Mouse (Mus musculus) heart, embryonic 11.5 days (tissue): ENCODE data around the gene Sbf1. TPM values are rescaled to one million over a fixed set of nuclear protein-coding genes. Genes with fewer than 3 reads are reported as not detected.

Experiments used
- ATAC-seq: fragments of 200-750 bp; cut with Nextera tagmentation; replicated peaks from 2 replicates; pipeline ENCODE4 v1.8.0; 2017; ENCODE audit warnings: moderate library complexity; ENCODE audit not compliant: insufficient number of reproducible peaks, low FRiP score, low TSS enrichment
- H3K27ac ChIP-seq: fragments of 300-500 bp; sonication (generic); 2 replicates; pipeline ENCODE4 v1.5.1; 2014; ENCODE audit warnings: mild to moderate bottlenecking, low read depth, low read length
- H3K27me3 ChIP-seq: fragments of 300-500 bp; sonication (generic); 2 replicates; pipeline ENCODE4 v1.6.1; 2014; ENCODE audit warnings: mild to moderate bottlenecking, low read length, mixed read lengths; ENCODE audit not compliant: control insufficient read depth, insufficient read depth
- H3K36me3 ChIP-seq: fragments of 300-500 bp; sonication (generic); 2 replicates; pipeline ENCODE4 v1.6.1; 2014; ENCODE audit warnings: mild to moderate bottlenecking, low read length, moderate library complexity, mixed read lengths; ENCODE audit not compliant: control insufficient read depth, insufficient read depth
- H3K4me1 ChIP-seq: fragments of 300-500 bp; sonication (generic); 2 replicates; pipeline ENCODE4 v1.6.1; 2014; ENCODE audit warnings: low read length; ENCODE audit not compliant: control insufficient read depth, insufficient read depth
- H3K4me2 ChIP-seq: fragments of 300-500 bp; sonication (generic); 2 replicates; pipeline ENCODE4 v1.6.1; 2014; ENCODE audit warnings: mild to moderate bottlenecking, moderate library complexity
- H3K4me3 ChIP-seq: fragments of 300-500 bp; sonication (generic); 2 replicates; pipeline ENCODE4 v1.5.1; 2014; ENCODE audit warnings: low read depth, low read length
- H3K9ac ChIP-seq: fragments of 300-500 bp; sonication (generic); 2 replicates; pipeline ENCODE4 v1.6.1; 2014; ENCODE audit warnings: mild to moderate bottlenecking, low read depth, low read length, moderate library complexity
- H3K9me3 ChIP-seq: fragments of 300-500 bp; sonication (generic); replicated peaks from 2 replicates; pipeline ENCODE4 v1.6.1; 2016; ENCODE audit warnings: low read length; ENCODE audit not compliant: control insufficient read depth
- WGBS: fragments of 180-500 bp; shearing (Covaris S2); extraction: QIAGEN DNeasy Blood & Tissue Kit; methylation state at CpG from one replicate; pipeline ENCODE4 v1.1.7; 2014; ENCODE audit not compliant: insufficient replicate concordance; 5-methylcytosine and 5-hydroxymethylcytosine counted together
- polyA plus RNA-seq: library from polyadenylated mRNA; unstranded; fragments of >200 nt; fragmentation: Nextera tagmentation; extraction: Ambion mirVana; gene quantifications from 2 replicates; pipeline ENCODE4 v1.2.1, GENCODE M21; 2014

Gene Sbf1
- polyA plus RNA-seq, 1 experiment from 2014 or later = 50.8 TPM

DNA sequence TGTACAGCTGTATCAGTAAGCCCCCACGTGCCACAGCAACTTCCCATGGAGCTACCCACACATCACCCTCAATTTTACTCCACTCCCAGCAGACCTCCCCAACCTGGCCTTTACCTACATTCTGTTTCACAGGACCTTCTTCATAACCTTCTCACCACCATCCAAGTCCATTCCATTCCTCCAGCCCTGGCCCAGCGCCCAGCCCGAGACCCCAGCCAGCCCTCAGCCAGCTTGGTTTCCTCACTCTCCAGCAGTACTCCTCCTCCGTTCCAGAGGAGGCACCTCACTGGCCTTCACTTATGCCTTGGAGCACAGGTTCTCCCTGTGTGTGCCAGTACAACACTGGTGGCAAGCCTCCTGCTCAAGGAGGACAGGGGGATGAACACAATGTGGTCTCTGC is 1.8 kb downstream of the Sbf1 start:
- peaks cover 14% of the 10 kb centered on the region for H3K4me1 ChIP-seq
- no peaks in the 10 kb centered on the region for H3K9me3 ChIP-seq
- peak overlapping the region; percentile 73; the same call in 1 of the 2 replicates for H3K4me2 ChIP-seq
- ATAC-seq = no peak
- H3K9ac ChIP-seq = 0 out of 2 replicates have a peak overlapping the region, but pooled peaks have one; percentile 28
- H3K4me3 ChIP-seq = no peak overlapping the region
- no peaks in the 10 kb centered on the region for H3K27me3 ChIP-seq
- no peak overlapping the region for H3K27ac ChIP-seq
- WGBS = 78% methylated on average over 4 of the region's 4 CpGs
- no peaks in the 10 kb centered on the region; the same call in 1 of the 2 replicates for H3K36me3 ChIP-seq

DNA sequence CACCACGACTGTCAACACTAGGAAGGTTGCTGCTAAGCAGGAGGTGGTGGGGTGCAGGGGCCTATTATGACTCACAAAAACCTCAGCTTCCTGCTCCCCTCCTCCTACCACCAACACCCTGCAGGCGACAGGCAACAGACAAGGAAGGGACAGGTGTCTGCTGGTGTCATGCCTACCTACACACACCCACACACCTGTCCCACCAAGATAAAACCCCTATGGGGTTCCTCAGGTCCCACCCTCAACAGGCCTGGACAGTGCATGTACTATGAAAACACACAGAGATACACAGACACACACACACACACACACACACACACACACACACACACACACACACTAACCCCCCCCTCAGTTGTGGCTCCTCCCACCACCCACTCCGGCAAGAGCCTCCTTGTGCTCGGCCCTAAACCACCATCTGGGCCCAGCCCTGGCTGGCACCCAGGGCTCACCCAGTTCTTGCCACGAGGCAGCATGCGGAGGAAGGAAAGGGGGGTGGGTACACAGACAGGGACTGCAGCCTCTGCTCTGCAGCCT is 5.1 kb downstream of the Sbf1 start:
- Histone ChIP-seq H3K36me3 (peaks cover 8% of the 10 kb centered on the region), H3K9me3 (no peaks in the 10 kb centered on the region), H3K4me3 (no peak overlapping the region), H3K4me2 (no peak overlapping the region), H3K9ac (no peak overlapping the region), H3K27ac (no peak overlapping the region), H3K27me3 (no peaks in the 10 kb centered on the region), H3K4me1 (peaks cover 14% of the 10 kb centered on the region)
- ATAC-seq = no peak
- WGBS = 83% methylated on average over 6 of the region's 6 CpGs

DNA sequence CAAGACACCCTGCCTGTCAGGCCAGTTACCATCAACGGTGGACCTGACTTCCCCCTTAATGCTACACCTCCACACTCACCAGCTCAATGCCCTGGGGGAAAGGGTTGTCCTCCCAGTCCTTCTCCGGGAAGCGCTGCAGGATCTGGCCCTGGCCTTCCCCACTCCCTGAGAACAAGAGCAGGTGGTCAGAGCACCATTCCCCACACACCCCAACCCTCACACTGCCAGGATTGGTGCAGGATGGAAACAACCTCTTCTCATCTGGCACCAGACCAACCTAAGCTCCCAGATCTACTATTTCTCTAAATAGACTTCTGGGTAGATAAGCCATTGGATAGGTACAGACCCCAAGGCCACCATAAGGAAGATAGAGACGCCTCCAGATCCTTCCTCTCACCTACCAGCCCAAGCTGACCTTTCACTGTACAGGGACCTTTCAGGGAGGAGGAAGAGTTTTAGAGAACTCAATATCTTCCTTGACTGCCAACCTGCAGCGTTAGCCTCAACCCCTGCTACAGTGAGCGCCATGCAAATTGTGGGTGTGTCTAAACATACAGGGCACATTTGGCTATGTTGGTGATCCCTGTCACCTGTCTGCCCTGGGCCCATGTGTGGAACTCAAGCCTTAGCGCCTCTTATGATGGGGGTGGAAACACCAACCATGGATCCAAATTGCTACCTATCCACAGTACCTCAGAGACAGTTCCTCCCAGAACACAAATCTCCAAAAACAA is 6.5 kb downstream of the Sbf1 start:
- no peak overlapping the region for H3K4me2 ChIP-seq
- H3K9me3 ChIP-seq = no peaks in the 10 kb centered on the region
- no peak overlapping the region for H3K9ac ChIP-seq
- peaks cover 6% of the 10 kb centered on the region for H3K4me1 ChIP-seq
- no peaks in the 10 kb centered on the region for H3K27me3 ChIP-seq
- peaks cover 8% of the 10 kb centered on the region for H3K36me3 ChIP-seq
- 83% methylated on average over 7 of the region's 7 CpGs for WGBS
- no peak for ATAC-seq
- H3K27ac ChIP-seq = no peak overlapping the region
- no peak overlapping the region for H3K4me3 ChIP-seq

DNA sequence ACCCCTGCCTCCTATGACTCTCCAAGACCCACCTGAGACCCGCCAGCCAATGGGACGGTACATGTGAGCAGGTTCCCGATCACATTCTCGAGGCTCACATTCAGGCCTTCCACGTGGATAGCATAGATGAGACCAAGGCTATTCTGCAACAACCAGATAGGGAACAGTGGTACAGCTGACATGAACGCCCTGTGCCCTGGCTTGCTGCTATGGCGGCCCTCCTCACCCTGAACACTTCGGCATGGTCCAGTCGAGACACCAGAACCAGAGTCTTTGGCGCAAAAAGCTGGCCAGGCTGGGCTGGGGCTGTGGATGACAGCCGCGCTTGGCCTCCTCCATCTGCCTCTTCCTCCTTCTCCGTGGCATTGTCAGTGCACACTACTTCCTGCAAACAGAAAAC is 7.7 kb downstream of the Sbf1 start:
- Histone ChIP-seq H3K9ac (no peak overlapping the region), H3K27me3 (no peaks in the 10 kb centered on the region), H3K4me2 (no peak overlapping the region), H3K36me3 (peaks cover 16% of the 10 kb centered on the region), H3K9me3 (no peaks in the 10 kb centered on the region), H3K27ac (no peak overlapping the region), H3K4me3 (no peak overlapping the region), H3K4me1 (no peaks in the 10 kb centered on the region; the same call in 1 of the 2 replicates)
- ATAC-seq = no peak
- WGBS = 90% methylated on average over 13 of the region's 13 CpGs

DNA sequence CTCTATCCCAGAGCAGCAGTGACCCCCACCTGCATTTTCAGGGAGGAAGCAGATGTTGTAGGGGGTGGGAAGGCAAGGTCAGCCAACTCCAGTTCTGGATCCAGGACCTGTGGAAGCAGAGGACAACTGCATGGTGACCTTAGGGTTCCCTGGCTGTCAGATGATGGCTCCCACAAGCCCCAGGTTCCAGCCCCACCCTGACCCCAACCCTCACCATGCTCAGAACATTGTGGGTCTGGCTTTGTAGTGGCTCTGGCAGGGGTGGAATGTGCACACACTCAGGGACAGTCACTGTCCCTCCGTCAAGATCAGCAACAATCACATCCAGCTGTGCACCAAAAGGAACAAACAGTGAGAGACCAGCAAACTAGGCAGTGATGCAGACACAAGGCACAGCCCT is 9.1 kb downstream of the Sbf1 start:
- no peak for ATAC-seq
- WGBS = 59% methylated on average over 1 of the region's 1 CpGs

DNA sequence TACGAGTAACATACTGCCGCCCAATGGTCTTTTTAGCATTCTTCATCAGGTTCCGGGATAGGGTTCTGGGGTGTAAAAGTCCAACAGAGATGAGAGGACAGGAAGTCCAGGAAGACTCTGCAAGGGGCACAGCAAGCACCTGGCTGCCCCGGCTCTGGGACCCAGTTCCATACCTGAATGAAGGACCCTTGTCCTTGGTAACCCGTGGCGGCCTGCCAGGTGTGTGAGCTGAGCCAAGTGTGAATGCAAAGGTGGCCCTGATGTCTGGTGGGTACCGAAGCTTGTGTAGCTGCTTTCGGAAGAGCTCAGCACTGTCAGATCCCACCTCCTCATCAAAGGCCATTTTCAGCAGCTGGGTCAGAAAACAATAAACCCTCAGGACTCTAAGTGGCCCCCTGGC is 14.5 kb downstream of the Sbf1 start:
- ATAC-seq = no peak
- H3K9me3 ChIP-seq = no peaks in the 10 kb centered on the region
- H3K4me1 ChIP-seq = no peaks in the 10 kb centered on the region
- H3K27me3 ChIP-seq = no peaks in the 10 kb centered on the region
- H3K9ac ChIP-seq = no peak overlapping the region
- no peak overlapping the region for H3K27ac ChIP-seq
- 93% methylated on average over 8 of the region's 8 CpGs for WGBS
- no peak overlapping the region for H3K4me3 ChIP-seq
- H3K36me3 ChIP-seq = peaks cover 42% of the 10 kb centered on the region
- H3K4me2 ChIP-seq = no peak overlapping the region

More for the DNA sequence above, 9.1 kb downstream of the Sbf1 start:
- no peaks in the 10 kb centered on the region for H3K4me1 ChIP-seq
- no peaks in the 10 kb centered on the region for H3K27me3 ChIP-seq
- no peak overlapping the region for H3K27ac ChIP-seq
- peaks cover 25% of the 10 kb centered on the region for H3K36me3 ChIP-seq
- H3K4me3 ChIP-seq = no peak overlapping the region
- no peaks in the 10 kb centered on the region for H3K9me3 ChIP-seq
- H3K4me2 ChIP-seq = no peak overlapping the region
- no peak overlapping the region for H3K9ac ChIP-seq

DNA sequence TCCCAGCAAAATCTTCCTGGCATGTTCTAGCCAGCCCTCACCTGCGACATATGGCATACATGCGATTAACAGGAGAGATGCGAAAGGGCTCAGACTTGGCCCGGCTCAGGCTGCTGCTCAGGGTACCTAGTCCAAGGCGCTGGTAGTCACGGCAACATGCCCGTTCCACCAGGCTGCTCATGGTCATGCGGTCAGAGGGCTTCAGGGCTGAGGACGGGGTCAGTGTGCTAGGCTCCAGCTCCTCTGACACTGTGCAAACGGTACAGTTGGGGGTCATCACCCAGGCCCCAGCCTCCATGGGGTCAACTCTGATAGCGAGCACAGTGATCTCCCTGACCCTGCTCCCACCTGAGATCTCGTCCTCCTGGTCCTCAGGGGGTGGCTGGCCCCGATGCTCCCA is 14.9 kb downstream of the Sbf1 start:
- Histone ChIP-seq H3K9me3 (no peaks in the 10 kb centered on the region), H3K4me1 (no peaks in the 10 kb centered on the region), H3K9ac (no peak overlapping the region), H3K27ac (no peak overlapping the region), H3K36me3 (peaks cover 40% of the 10 kb centered on the region), H3K27me3 (no peaks in the 10 kb centered on the region), H3K4me3 (no peak overlapping the region), H3K4me2 (no peak overlapping the region)
- ATAC-seq = no peak
- WGBS = 92% methylated on average over 13 of the region's 13 CpGs

DNA sequence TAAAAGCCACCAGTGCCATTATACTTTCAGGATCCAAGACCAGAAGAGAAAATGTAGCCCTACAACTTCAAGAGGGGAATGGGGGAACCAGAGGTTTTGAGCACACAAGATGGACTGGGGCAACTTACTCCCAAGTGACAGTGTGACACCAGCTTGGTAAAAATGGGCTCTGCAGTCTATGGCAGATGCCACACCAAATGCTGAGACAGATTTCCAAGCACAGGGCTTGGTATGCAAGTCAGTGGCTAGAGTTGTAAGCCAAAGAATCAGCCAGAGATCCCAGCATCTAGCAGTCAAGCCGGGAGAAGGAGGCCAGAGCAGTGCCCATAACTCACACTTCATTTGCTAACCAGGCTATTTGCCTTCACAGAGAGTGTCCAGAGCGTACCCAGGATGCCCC is 17.4 kb downstream of the Sbf1 start:
- H3K4me3 ChIP-seq = no peak overlapping the region
- peaks cover 57% of the 10 kb centered on the region for H3K36me3 ChIP-seq
- H3K9me3 ChIP-seq = no peaks in the 10 kb centered on the region
- H3K9ac ChIP-seq = no peak overlapping the region
- no peak overlapping the region for H3K27ac ChIP-seq
- WGBS = 84% methylated on average over 2 of the region's 2 CpGs
- H3K4me1 ChIP-seq = no peaks in the 10 kb centered on the region
- no peak overlapping the region for H3K4me2 ChIP-seq
- no peaks in the 10 kb centered on the region for H3K27me3 ChIP-seq
- no peak for ATAC-seq

DNA sequence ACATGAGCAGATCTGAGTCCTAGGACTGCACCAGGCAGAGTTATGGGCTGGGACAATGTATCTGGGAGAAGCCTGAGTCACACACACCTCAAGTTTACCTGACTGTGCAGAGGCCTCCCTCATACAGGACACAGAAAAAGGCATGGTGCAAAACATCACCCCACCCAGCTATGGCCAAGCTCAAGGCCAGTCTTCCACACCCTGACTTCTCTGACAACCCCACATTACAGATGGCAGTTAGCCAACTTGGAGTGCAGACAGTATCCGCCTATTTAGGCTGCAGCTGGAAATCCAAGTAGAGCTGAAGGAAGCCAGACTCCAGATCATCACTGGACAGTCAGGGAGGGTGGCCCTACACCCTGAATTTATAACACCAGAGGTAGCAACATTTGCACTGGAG is 18.6 kb downstream of the Sbf1 start:
- ATAC-seq = no peak
- 61% methylated on average over 1 of the region's 1 CpGs for WGBS
- no peaks in the 10 kb centered on the region for H3K9me3 ChIP-seq

More for the DNA sequence above, 18.6 kb downstream of the Sbf1 start:
- Histone ChIP-seq H3K4me1 (no peaks in the 10 kb centered on the region), H3K27ac (no peak overlapping the region), H3K36me3 (peaks cover 50% of the 10 kb centered on the region), H3K27me3 (no peaks in the 10 kb centered on the region), H3K9ac (no peak overlapping the region), H3K4me2 (no peak overlapping the region), H3K4me3 (no peak overlapping the region)
